Mouse (Mus musculus) stomach, embryonic 16.5 days (tissue): ENCODE measurements at regions not wholly inside any gene's neighbourhood (a gene's known extent, or its start where the extent isn't known, plus 50 kb on each side); places are given as distances from the start of the nearest gene placed in this dataset.
A peak's percentile ranks its signal among the peaks of the same experiment; 100 is the strongest.

Experiments
- ATAC-seq: fragments of 200-750 bp; cut with Nextera tagmentation; 2 replicates; pipeline ENCODE4 v1.8.0; 2017; ENCODE audit warnings: moderate number of reproducible peaks, moderate TSS enrichment; ENCODE audit not compliant: insufficient read depth, low FRiP score
- H3K27ac ChIP-seq: fragments of 300-500 bp; sonication (generic); 2 replicates; pipeline ENCODE4 v1.5.1; 2014; ENCODE audit warnings: low read length
- H3K27me3 ChIP-seq: fragments of 300-500 bp; sonication (generic); 2 replicates; pipeline ENCODE4 v1.6.1; 2014; ENCODE audit warnings: low read length, control low read depth, mixed read lengths; ENCODE audit not compliant: control insufficient read depth, insufficient read depth
- H3K36me3 ChIP-seq: fragments of 300-500 bp; sonication (generic); 2 replicates; pipeline ENCODE4 v1.6.1; 2014; ENCODE audit warnings: low read length; ENCODE audit not compliant: control insufficient read depth, insufficient read depth
- H3K4me1 ChIP-seq: fragments of 300-500 bp; sonication (generic); 2 replicates; pipeline ENCODE4 v1.6.1; 2014; ENCODE audit warnings: low read length, control low read depth, mixed read lengths; ENCODE audit not compliant: control insufficient read depth, insufficient read depth
- H3K4me2 ChIP-seq: fragments of 300-500 bp; sonication (generic); 2 replicates; pipeline ENCODE4 v1.6.1; 2014; ENCODE audit warnings: low read depth, low read length, mixed read lengths
- H3K4me3 ChIP-seq: fragments of 300-500 bp; sonication (generic); replicated peaks from 2 replicates; pipeline ENCODE4 v1.5.1; 2014; ENCODE audit warnings: mild to moderate bottlenecking, low read length
- H3K9ac ChIP-seq: fragments of 300-500 bp; sonication (generic); 2 replicates; pipeline ENCODE4 v1.6.1; 2014; ENCODE audit warnings: low read length
- H3K9me3 ChIP-seq: fragments of 300-500 bp; sonication (generic); replicated peaks from 2 replicates; pipeline ENCODE4 v1.6.1; 2016; ENCODE audit warnings: low read length, control low read depth; ENCODE audit not compliant: control insufficient read depth
- WGBS: fragments of 180-500 bp; shearing (Covaris S2); extraction: QIAGEN DNeasy Blood & Tissue Kit; methylation state at CpG from one replicate; pipeline ENCODE4 v1.1.7; 2014; 5-methylcytosine and 5-hydroxymethylcytosine counted together

GRCm38 (mm10) chr8:42442786-42443185 is 698.5 kb downstream of the Triml1 start:
- Histone ChIP-seq H3K36me3 (no peaks in the 10 kb centered on the region), H3K4me3 (no peak overlapping the region), H3K27me3 (no peaks in the 10 kb centered on the region), H3K9me3 (no peaks in the 10 kb centered on the region), H3K9ac (no peak overlapping the region), H3K27ac (no peak overlapping the region), H3K4me1 (no peaks in the 10 kb centered on the region), H3K4me2 (no peak overlapping the region)
- ATAC-seq: no peak

- H3K9me3 ChIP-seq: no peaks in the 10 kb centered on the region
- WGBS: 57% methylated on average over 2 of the region's 2 CpGs
- no peaks in the 10 kb centered on the region for H3K4me1 ChIP-seq
- H3K27ac ChIP-seq: no peak overlapping the region
- ATAC-seq: no peak
- H3K4me2 ChIP-seq: no peak overlapping the region
- no peak overlapping the region for H3K9ac ChIP-seq
- H3K36me3 ChIP-seq: no peaks in the 10 kb centered on the region
- no peaks in the 10 kb centered on the region for H3K27me3 ChIP-seq
- H3K4me3 ChIP-seq: no peak overlapping the region
Measured at GRCm38 (mm10) chr8:42402632-42403031, 738.7 kb downstream of the Triml1 start.

GRCm38 (mm10) chr8:42396886-42397285 is 744.4 kb downstream of the Triml1 start:
- H3K36me3 ChIP-seq: no peaks in the 10 kb centered on the region
- no peak overlapping the region for H3K4me3 ChIP-seq
- no peaks in the 10 kb centered on the region for H3K9me3 ChIP-seq
- WGBS: 77% methylated on average over 3 of the region's 3 CpGs
- no peak overlapping the region for H3K27ac ChIP-seq
- no peaks in the 10 kb centered on the region for H3K4me1 ChIP-seq
- H3K27me3 ChIP-seq: no peaks in the 10 kb centered on the region
- no peak overlapping the region for H3K4me2 ChIP-seq
- no peak for ATAC-seq
- no peak overlapping the region for H3K9ac ChIP-seq

- ATAC-seq: no peak
- Histone ChIP-seq H3K36me3 (no peaks in the 10 kb centered on the region), H3K4me1 (no peaks in the 10 kb centered on the region), H3K9me3 (no peaks in the 10 kb centered on the region), H3K4me3 (no peak overlapping the region), H3K27ac (no peak overlapping the region), H3K27me3 (no peaks in the 10 kb centered on the region), H3K9ac (no peak overlapping the region), H3K4me2 (no peak overlapping the region)
- 71% methylated on average over 3 of the region's 3 CpGs for WGBS
Measured at GRCm38 (mm10) chr8:42388816-42389215, 752.5 kb downstream of the Triml1 start.

GRCm38 (mm10) chr8:42348073-42348603 is 793.1 kb downstream of the Triml1 start:
- Histone ChIP-seq H3K4me2 (no peak overlapping the region), H3K27me3 (no peaks in the 10 kb centered on the region), H3K4me1 (no peaks in the 10 kb centered on the region), H3K9me3 (no peaks in the 10 kb centered on the region), H3K9ac (no peak overlapping the region), H3K27ac (no peak overlapping the region), H3K4me3 (no peak overlapping the region), H3K36me3 (no peaks in the 10 kb centered on the region)
- 34% methylated on average over 3 of the region's 3 CpGs for WGBS
- ATAC-seq: no peak

- ATAC-seq: no peak
- Histone ChIP-seq H3K27me3 (no peaks in the 10 kb centered on the region), H3K4me3 (no peak overlapping the region), H3K4me1 (no peaks in the 10 kb centered on the region), H3K9ac (no peak overlapping the region), H3K27ac (no peak overlapping the region), H3K36me3 (no peaks in the 10 kb centered on the region), H3K4me2 (no peak overlapping the region), H3K9me3 (no peaks in the 10 kb centered on the region)
- 83% methylated on average over 9 of the region's 9 CpGs for WGBS
Measured at GRCm38 (mm10) chr8:42334708-42335107, 806.6 kb downstream of the Triml1 start.

GRCm38 (mm10) chr8:42324663-42325062 is 816.6 kb downstream of the Triml1 start:
- H3K4me2 ChIP-seq: no peak overlapping the region
- no peak for ATAC-seq
- H3K9me3 ChIP-seq: no peaks in the 10 kb centered on the region
- no peaks in the 10 kb centered on the region for H3K27me3 ChIP-seq
- no peak overlapping the region for H3K4me3 ChIP-seq
- H3K9ac ChIP-seq: no peak overlapping the region
- no peaks in the 10 kb centered on the region for H3K4me1 ChIP-seq
- no peaks in the 10 kb centered on the region for H3K36me3 ChIP-seq
- 72% methylated on average over 4 of the region's 4 CpGs for WGBS
- H3K27ac ChIP-seq: no peak overlapping the region

- no peak for ATAC-seq
- Histone ChIP-seq H3K27me3 (no peaks in the 10 kb centered on the region), H3K4me2 (no peak overlapping the region), H3K9ac (no peak overlapping the region), H3K4me3 (no peak overlapping the region), H3K4me1 (no peaks in the 10 kb centered on the region), H3K36me3 (no peaks in the 10 kb centered on the region), H3K27ac (no peak overlapping the region), H3K9me3 (no peaks in the 10 kb centered on the region)
Measured at GRCm38 (mm10) chr8:42322862-42323261, 818.4 kb downstream of the Triml1 start.

GRCm38 (mm10) chr8:42311060-42311459 is 830.2 kb downstream of the Triml1 start:
- Histone ChIP-seq H3K4me3 (no peak overlapping the region), H3K27me3 (no peaks in the 10 kb centered on the region), H3K27ac (no peak overlapping the region), H3K36me3 (no peaks in the 10 kb centered on the region), H3K9me3 (no peaks in the 10 kb centered on the region), H3K9ac (no peak overlapping the region), H3K4me1 (no peaks in the 10 kb centered on the region), H3K4me2 (no peak overlapping the region)
- WGBS: 58% methylated on average over 1 of the region's 1 CpGs
- peak; percentile 50; the same call in 1 of the 2 replicates for ATAC-seq

- H3K27me3 ChIP-seq: no peaks in the 10 kb centered on the region
- no peak overlapping the region for H3K4me2 ChIP-seq
- ATAC-seq: no peak
- no peaks in the 10 kb centered on the region for H3K9me3 ChIP-seq
- no peak overlapping the region for H3K9ac ChIP-seq
- no peaks in the 10 kb centered on the region for H3K36me3 ChIP-seq
- H3K4me3 ChIP-seq: no peak overlapping the region
- no peaks in the 10 kb centered on the region for H3K4me1 ChIP-seq
- no peak overlapping the region for H3K27ac ChIP-seq
Measured at GRCm38 (mm10) chr8:42291392-42291791, 849.9 kb downstream of the Triml1 start.
